Comparison of ENCODE assay signal across 9 mouse cellular contexts in genomic region chr7:54458386-54458785, GRCm38 (mm10).
DNase-seq lines count a peak whose midpoint lies in the region; ATAC-seq lines count a peak whose summit lies in the region.
"Had no signal": no experiment of that assay in that cellular context is flagged by ENCODE, and none has a peak within 500 bp of the region (broad histone marks: within the 10 kb centered on the region; RNA-seq: fewer than 3 reads in every experiment).

No protein-coding gene starts in this region.

- H3K27me3 ChIP-seq in midbrain, embryonic 10.5 days (ENCODE audit: low read depth, poor library complexity, severe bottlenecking), result no peaks in the 10 kb centered on the region
- no peaks in the 10 kb centered on the region for H3K27me3 ChIP-seq in midbrain, embryonic 16.5 days (ENCODE audit: control insufficient read depth, insufficient read depth, low read depth, low read length)
- no peaks in the 10 kb centered on the region for H3K27me3 ChIP-seq in heart, embryonic 12.5 days (replicated peaks)
- H3K27me3 ChIP-seq: embryonic facial prominence, embryonic 15.5 days had no signal

- H3K9me3 ChIP-seq in midbrain, embryonic 10.5 days (replicated peaks), result no peaks in the 10 kb centered on the region
- H3K9me3 ChIP-seq in midbrain, embryonic 16.5 days (replicated peaks; ENCODE audit: control insufficient read depth, low read length, poor library complexity, severe bottlenecking), result no peaks in the 10 kb centered on the region
- no peaks in the 10 kb centered on the region for H3K9me3 ChIP-seq in heart, embryonic 12.5 days (replicated peaks)
- H3K9me3 ChIP-seq: embryonic facial prominence, embryonic 15.5 days had no signal

- no peaks in the 10 kb centered on the region for H3K4me1 ChIP-seq in midbrain, embryonic 10.5 days
- H3K4me1 ChIP-seq in midbrain, embryonic 16.5 days (ENCODE audit: control insufficient read depth, insufficient read depth, low read length), result no peaks in the 10 kb centered on the region
- H3K4me1 ChIP-seq in heart, embryonic 12.5 days (replicated peaks), result no peaks in the 10 kb centered on the region
- H3K4me1 ChIP-seq: embryonic facial prominence, embryonic 15.5 days had no signal

- DNase-seq in cerebellum, adult 9-10 months, result peak; percentile 4
- no peak for DNase-seq in cerebellum, adult 11-12 months
- peak; percentile 18 for DNase-seq in midbrain, embryonic 10.5 days (ENCODE audit: low spot score)
- DNase-seq in frontal cortex, adult 2 months (ENCODE audit: extremely low spot score in 1 of 2, low spot score in 1 of 2), result peak; percentile 3 to 69
- DNase-seq in mesoderm, embryonic 11.5 days (ENCODE audit: low read depth, low spot score), result peak; percentile 24
- no peak for DNase-seq in gastrocnemius, postnatal 25 days

- H3K9ac ChIP-seq in midbrain, embryonic 16.5 days (ENCODE audit: low read depth, low read length), result no peak overlapping the region
- no peak overlapping the region for H3K9ac ChIP-seq in heart, embryonic 12.5 days
- H3K9ac ChIP-seq: embryonic facial prominence, embryonic 15.5 days had no signal

- no peak overlapping the region for H3K4me2 ChIP-seq in midbrain, embryonic 16.5 days (ENCODE audit: low read length)
- H3K4me2 ChIP-seq in heart, embryonic 12.5 days, result no peak overlapping the region
- H3K4me2 ChIP-seq: embryonic facial prominence, embryonic 15.5 days had no signal

- no peak overlapping the region for H3K4me3 ChIP-seq in midbrain, embryonic 10.5 days
- no peak overlapping the region for H3K4me3 ChIP-seq in midbrain, embryonic 16.5 days (ENCODE audit: low read depth, low read length)
- H3K4me3 ChIP-seq in heart, embryonic 12.5 days, result no peak overlapping the region
- H3K4me3 ChIP-seq: embryonic facial prominence, embryonic 15.5 days had no signal

- WGBS in midbrain, embryonic 10.5 days, result 63% methylated on average over 2 of the region's 2 CpGs
- 53% methylated on average over 2 of the region's 2 CpGs for WGBS in midbrain, embryonic 16.5 days
- 39% methylated on average over 2 of the region's 2 CpGs for WGBS in heart, embryonic 12.5 days

- no peak overlapping the region for H3K27ac ChIP-seq in midbrain, embryonic 10.5 days (replicated peaks)
- H3K27ac ChIP-seq in midbrain, embryonic 16.5 days (ENCODE audit: low read length), result no peak overlapping the region
- H3K27ac ChIP-seq in heart, embryonic 12.5 days (ENCODE audit: poor library complexity, severe bottlenecking), result no peak overlapping the region
- H3K27ac ChIP-seq: embryonic facial prominence, embryonic 15.5 days had no signal

- no peak for ATAC-seq in midbrain, embryonic 16.5 days
- ATAC-seq in heart, embryonic 12.5 days (ENCODE audit: insufficient number of reproducible peaks, low FRiP score), result no peak

- H3K36me3 ChIP-seq in midbrain, embryonic 10.5 days, result no peaks in the 10 kb centered on the region
- H3K36me3 ChIP-seq in midbrain, embryonic 16.5 days (ENCODE audit: control insufficient read depth, insufficient read depth, low read length), result no peaks in the 10 kb centered on the region
- no peaks in the 10 kb centered on the region for H3K36me3 ChIP-seq in heart, embryonic 12.5 days
- H3K36me3 ChIP-seq: embryonic facial prominence, embryonic 15.5 days had no signal

Comparison
In these comparisons a context has a peak if more than half of its experiments do, and no peak if none do; other contexts are left out.
1. DNase-seq: peak in cerebellum, adult 9-10 months (single experiment), midbrain, embryonic 10.5 days (single experiment), frontal cortex, adult 2 months (2 of 2) and mesoderm, embryonic 11.5 days (single experiment); none in cerebellum, adult 11-12 months (single experiment) and gastrocnemius, postnatal 25 days (single experiment).